Mouse (Mus musculus) spleen, postnatal 36 days (tissue): Measurements from ENCODE around the gene Lancl2.

Experiments used
- DNase-seq, 2 experiments: peaks; one replicate each; pipeline ENCODE4 v3.0.0; 2022; ENCODE audit warnings: low spot score in 2 of 2, mixed read lengths in 1 of 2

Lancl2 gene

DNA sequence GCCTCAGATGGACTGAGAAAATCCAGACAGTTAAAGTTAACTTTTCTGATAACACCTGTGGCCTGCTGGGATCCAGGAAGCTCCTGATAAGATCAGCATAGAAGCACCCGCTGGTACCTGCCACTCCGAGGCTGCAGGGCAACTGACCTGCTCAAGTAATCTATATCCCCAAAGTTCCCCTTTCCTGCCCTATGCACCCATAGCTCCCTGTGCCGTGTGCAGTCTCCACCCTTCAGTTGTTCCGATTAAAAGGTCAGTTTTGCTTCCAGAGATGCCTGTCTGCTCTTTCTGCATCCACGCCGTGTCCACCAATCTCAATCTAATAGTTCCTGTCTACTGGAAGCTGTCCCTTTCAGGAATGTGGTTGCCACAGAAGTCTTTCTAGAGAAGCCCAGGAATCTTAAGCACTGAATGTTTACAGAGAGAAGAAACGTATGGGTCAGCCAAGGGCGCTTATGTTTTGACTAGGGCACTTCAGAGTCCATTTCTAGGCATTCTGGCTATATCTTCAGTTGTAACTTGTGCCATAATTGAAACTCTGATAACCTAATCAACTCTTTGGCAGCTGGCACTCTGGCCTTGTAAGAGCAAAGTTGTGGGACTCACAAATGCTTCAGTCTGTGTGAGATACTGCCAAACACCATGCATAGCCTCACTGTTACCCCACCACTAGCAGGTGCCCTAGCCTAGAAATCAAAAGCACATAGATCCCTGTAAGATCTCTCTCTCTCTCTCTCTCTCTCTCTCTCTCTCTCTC is 65.0 kb downstream of the Lancl2 start:
- DNase-seq = peak; percentile 30 to 68

- DNase-seq = no peak
Observed at GRCm38 (mm10) chr6:57768948-57769525, 66.7 kb downstream of the Lancl2 start.

- no peak for DNase-seq
Observed at GRCm38 (mm10) chr6:57770467-57771190, 68.3 kb downstream of the Lancl2 start.

DNA sequence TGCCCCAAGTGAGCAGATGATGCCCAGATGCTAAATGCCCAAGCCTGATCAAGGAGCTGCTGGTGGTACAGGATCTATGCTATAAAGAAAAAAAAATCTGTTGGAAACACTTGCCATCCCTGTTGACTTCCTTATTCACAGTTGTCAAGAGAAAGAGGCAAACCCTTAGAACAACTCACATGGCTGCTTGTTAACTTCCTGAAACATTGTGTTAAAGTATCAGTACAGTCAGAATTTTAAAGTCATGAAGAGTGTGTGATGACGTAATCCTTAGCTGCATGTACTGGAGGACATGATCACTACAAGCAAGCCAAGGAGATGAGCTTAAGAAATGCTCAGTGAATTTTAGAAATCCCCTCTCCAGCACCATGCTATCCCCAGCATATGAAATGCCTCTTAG is 71.5 kb downstream of the Lancl2 start:
- no peak for DNase-seq

DNA sequence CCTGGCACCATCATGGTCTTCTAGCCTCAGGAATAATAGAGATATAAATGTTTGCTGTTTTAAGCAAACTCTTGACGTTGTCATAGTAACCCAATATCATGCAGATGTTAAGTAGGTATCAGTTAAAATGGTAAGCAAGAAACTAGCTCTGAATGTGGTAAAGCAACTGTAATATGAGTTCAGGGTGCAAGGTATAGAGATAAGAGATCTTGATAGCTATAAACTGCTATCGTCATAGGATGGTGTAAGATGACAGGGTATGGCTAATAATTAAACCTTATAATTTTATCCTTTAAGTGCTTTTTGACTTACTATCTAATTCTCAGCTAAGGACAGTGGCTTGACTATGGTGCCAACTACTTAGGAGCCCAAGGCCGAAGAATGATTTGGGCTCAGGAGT is 78.0 kb downstream of the Lancl2 start:
- DNase-seq = no peak

DNA sequence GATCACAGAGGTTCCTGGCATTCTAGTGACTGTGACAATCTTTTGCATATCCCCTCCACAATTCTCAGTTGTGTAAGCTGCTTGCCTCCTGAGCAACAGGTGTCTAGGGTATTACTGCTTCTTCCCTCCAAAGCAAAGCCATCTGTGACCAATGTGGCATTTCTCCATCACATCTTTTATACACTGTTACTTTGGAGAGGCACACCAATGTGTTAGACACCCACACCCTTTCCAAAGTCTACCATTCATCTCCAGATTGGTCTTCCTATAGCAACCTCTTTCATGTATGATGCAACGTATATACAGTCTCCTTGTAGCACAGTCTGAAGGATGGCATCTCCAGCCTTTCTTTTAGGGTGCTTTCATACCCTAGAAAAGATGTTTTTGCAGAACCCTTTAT is 80.3 kb downstream of the Lancl2 start:
- no peak for DNase-seq

GRCm38 (mm10) chr6:57784251-57784650 is 81.9 kb downstream of the Lancl2 start:
- no peak for DNase-seq

DNA sequence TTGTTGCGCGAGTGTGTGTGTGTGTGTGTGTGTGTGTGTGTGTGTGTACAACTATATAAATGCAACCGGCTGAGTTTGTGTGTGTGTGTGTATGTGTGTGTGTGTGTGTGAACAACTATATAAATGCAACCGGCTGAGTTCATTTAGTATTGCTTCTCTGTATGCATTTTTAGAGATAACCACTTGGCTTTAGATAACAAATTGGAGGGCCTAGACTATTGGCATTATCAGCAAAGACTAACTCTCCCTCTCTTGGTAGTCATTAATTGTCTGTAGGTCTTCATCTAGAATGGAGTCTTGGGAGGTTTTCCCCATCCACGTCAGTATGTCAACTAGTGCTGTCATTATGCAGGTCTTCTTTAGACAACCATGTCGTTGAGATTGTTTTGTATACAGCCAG is 85.0 kb downstream of the Lancl2 start:
- no peak for DNase-seq
